Mouse (Mus musculus): ENCODE results near the gene Dmgdh. TPM values are rescaled to one million over a fixed set of nuclear protein-coding genes. Genes with fewer than 3 reads are reported as not detected.

The Dmgdh gene
- total RNA-seq, 2 experiments from 2014 or later = not detected

- DNase-seq = no peak
These were observed 37.0 kb downstream of the Dmgdh start for GRCm38 (mm10) chr13:93711226-93711625.

- DNase-seq = no peak
These were observed 38.1 kb downstream of the Dmgdh start for GRCm38 (mm10) chr13:93712362-93712761.

DNA sequence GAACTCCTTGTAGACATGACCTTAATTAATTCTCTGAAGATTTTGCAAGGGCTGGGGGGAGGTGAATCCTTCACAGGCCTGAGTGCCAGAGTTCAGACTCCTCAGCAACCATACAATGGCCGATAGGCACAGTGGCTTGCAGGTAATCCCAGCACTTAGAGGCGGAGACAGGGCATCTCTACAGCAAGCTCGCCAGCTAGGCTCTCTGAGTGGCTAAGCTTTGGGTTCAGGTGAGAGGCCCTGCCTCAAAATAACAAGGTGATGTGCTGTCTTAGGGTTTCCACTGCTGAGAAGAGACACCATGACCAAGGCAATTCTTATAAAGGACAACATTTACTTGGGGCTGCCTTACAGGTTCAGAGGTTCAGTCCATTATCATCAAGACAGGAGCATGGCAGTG is 39.6 kb downstream of the Dmgdh start:
- no peak for DNase-seq

- no peak for DNase-seq
These were observed 42.9 kb downstream of the Dmgdh start for GRCm38 (mm10) chr13:93717113-93717512.

- DNase-seq = peak; percentile 83
These were observed 44.7 kb downstream of the Dmgdh start for GRCm38 (mm10) chr13:93718948-93719347.

DNA sequence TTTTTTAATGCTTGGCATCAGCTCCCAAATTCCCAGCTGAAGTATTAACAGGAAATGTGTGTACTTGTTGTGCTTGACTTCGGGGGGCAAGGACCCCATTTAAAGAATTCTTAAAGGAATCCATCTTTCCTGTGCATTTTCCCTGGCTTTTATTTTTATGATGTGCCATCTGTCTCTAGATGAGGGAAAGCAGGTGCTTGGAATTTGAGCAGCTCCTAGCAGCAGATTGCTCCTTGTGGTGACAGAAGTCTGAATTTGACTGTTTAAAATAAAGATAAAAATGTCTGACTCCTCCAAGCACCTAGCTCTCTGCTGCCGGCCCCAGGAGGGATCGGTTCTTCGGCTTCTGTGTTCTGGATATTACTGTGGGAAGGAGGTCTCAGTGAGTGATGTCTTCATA is 47.7 kb downstream of the Dmgdh start:
- DNase-seq = no peak

DNA sequence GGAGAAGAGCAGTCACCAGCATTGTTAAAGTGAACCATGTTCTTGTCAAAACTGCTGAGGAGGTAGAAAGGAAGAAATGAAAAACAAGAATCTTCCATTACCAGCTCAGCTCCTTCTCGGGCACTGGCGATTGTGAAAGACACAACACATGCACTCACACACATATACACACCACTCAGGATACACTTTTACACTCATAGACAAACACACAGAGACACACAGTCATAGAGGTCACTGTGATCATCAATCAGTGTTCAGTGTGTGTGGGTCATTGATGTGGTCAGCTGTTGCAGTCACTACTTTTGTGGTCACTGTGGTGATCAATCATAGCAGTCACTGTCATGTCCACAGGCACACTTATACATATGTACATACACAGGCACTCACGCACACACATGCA is 49.2 kb downstream of the Dmgdh start:
- no peak for DNase-seq

DNA sequence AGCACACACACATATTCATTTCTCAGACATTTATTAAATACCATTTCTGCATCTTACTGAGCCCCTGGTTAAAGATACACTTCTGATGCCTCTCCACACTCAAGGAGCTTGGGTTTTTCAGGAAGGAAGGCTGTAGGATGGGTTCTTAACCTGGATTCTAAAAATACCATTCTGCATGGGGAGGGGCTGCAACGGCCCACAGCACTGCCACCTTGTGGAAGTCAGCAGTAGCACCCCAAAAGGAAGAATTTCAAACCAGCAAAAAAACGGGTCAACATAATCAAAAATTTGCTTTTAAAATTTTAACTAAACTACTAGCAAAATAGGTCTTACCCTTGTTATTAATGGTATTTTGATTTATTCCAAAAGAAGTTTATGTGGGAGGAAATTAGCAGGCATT is 50.0 kb downstream of the Dmgdh start:
- DNase-seq = peak; percentile 16

DNA sequence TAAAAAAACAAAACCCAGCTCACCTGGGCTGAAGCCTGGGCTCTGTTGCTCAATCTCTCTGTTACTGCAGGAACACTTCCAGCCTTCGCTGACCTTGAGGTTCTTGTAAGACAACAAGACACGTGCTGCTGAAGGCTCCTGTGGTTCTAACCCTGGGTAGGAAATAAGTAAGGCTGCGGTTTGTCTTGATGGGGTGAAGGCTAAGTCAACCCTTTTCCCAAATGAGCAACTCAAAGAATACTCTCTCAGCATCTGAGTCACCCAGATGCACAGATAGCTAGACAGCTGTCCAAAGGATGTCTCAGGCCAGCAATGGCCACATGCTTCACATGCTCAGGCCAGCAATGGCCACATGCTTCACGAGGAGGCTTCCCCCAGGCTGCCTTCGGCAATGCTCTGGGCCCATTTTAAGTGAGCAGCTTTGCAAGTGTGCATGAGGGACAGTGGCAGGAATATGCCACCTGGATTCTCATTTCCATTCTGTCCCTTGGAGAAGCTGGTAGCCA is 61.0 kb downstream of the Dmgdh start:
- no peak for DNase-seq

DNA sequence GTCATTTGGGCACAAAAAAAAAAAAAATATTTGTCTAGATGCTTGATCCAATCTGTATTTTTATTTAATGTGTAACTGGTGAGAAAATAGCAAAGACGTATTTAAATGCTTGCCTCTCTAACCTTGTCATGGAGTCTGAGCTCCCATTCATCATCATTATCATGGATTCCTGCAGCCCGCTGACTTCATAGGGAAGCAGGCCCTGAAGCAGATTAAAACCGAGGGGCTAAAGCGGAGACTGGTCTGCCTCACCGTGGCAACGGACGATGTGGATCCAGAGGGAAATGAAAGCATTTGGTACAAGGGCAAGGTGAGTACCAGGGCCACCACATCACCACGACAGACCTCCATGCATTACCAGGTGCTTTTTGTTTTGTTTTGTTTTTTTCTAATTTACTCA is 69.9 kb downstream of the Dmgdh start:
- no peak for DNase-seq

DNA sequence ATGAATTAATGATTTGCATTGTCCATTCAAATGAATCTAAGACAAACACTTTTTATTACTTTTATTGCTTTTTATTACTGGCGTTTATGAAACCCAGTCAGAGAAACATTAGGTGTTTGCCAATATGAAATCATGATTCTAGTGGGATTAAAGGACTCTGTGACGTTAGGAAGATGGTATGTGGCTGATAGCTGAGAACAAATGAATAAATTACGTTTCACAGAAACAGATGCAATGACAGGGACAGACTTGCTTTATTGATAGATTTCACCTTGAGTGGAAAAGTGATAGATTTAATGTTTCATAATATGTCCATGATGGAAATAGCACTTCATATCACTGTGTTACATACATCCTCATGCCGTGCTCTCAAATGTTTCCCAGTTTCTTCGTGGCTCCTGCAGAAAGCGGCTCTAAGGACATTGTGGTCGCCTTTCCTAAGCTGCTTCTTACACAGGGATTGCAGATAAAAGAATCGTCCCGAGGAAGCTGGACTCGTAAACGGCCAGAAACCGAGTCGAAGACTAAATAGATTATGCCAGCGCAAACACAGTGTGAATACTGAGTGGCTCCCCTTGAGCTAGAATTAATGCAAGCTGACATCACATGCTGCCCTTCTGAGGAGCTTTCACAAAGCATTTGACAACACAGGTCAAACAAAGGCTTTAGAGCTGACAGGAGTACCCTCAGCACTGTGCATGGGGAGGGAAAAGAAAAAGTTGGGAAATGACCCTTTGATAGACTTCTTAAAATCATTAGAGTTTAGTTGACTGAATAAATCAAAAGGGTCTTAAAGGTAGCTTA is 78.6 kb downstream of the Dmgdh start:
- no peak for DNase-seq

GRCm38 (mm10) chr13:93755084-93755483 is 80.9 kb downstream of the Dmgdh start:
- DNase-seq = no peak

DNA sequence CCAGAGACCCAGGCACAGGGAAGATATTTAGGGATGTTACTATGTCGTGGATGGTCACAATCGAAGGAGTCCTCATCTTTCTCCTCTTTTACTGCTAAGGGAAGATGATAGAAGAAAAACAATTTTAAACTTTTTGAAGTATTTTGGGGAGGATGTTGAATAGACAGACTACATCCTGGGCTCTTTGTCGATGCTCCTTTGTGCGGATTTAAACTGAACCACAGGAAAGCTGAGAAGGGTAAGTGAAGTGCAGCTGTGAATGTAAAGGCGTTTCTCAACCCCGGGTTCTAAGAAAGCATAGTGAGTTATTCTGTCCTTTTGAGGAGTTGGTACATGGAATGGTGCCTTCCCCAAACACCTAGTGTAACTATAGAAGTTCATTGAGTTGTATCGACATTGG is 82.4 kb downstream of the Dmgdh start:
- no peak for DNase-seq

DNA sequence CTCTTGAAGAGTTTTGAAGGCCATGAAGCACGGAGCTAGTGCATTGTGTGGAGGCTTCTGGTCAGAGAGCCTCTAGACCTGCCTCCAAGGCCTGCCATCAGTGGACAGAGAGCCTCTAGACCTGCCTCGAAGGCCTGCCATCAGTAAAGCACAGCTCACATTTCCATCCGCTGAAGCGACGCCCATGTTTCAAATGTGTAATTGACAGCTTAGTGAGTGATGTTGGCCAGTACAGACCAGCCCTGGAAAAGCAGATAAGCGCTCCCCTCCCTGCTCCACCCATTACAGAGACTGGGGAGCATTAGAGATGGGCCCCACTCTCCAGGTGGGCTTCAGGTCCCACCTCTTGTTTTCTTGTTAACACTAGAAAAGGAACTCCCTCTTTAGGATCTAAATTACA is 83.3 kb downstream of the Dmgdh start:
- DNase-seq = no peak

GRCm38 (mm10) chr13:93758149-93758898 is 84.1 kb downstream of the Dmgdh start:
- no peak for DNase-seq

DNA sequence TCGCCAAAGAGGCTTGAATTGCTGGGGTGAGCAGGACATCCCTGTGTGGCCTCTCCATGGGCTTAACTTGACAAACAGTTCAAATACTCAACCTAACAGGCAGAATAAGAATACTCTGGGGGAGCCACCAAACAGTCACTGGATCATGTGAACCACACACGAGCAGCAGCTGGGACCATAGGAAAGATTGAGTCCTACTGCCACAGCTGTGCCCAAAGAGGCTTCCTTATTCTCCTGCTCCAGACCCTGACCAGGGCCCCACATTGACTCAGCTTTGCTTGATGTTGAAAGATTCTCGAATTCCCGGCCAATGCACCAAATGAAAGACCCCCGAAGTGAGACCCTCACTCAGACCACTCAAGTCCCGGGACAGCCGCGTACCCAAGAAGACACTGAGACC is 87.6 kb downstream of the Dmgdh start:
- no peak for DNase-seq

DNA sequence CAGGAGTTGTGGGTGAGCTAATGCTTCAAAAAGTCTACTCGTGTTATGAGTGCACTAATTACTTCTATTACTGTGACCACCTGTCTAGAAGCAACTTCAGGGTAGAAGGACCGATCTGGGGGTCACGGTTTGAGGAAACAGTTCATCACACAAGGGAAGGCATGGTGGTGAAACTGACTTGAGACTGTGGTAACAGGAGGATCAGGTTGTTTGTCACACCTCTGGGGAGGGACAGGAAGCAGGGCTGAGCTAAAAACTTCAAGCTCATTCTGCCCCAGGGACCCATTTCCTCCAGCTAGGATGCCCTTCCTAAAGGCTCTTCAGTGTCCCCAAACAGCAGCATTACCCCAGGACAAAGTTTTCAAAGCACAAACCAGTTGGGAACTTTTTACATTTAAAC is 88.6 kb downstream of the Dmgdh start:
- no peak for DNase-seq

- DNase-seq = no peak
These were observed 90.2 kb downstream of the Dmgdh start for GRCm38 (mm10) chr13:93764321-93764973.

GRCm38 (mm10) chr13:93771031-93771587 is 96.9 kb downstream of the Dmgdh start:
- DNase-seq = no peak

DNA sequence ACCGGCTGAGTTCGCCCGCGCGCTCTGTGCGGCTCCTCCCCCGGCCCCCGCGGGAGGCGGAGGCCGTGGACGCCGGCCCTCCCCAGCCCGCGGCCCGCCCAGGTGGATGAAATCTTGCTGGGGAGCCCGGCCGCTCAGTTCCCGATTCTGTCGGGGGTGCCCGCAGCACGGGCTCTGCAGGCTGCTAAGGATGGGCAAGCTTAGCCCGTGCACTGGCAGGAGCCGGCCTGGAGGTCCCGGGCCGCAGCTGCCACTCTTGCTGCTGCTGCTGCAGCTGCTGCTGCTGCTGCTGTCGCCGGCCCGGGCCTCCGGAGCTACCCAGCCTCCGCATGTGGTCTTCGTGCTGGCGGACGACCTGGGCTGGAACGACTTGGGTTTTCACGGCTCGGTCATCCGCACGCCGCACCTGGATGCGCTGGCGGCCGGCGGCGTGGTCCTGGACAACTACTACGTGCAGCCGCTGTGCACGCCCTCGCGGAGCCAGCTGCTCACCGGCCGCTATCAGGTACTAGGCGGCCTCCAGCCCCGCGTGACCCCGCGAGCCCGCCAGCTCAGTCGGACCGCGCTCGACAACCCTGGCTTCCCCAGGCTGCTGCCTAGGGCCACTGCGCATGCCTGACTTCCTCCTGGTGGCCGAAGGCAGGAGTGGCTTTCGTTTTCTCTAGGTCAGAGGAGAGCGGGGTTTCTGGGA is 97.5 kb downstream of the Dmgdh start, which contains the start of gene Arsb:
Arsb (plus strand) TSS at position 43 of the 691 bp plus-strand sequence.
- peak; percentile 91 for DNase-seq

GRCm38 (mm10) chr13:93772279-93772636 is 98.0 kb downstream of the Dmgdh start:
- no peak for DNase-seq

DNA sequence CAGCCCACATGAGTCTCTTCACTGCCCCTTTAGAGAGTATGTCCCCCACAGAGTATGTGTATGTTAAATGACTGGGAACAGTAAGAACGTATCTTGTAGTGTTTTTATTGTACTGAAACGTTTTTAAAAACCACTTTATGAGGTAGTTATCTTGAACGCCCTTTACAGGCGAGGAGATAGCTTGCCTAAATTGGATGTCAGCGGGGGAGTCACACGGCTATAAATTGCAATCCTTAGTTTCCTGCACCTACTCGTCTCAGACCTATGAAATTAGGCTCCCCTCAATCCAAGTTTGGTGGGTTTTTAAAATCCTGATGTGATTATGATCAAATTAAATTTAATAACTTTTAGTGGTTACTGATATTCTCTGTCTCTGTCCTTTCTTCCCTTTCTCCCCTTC is 98.6 kb downstream of the Dmgdh start:
- no peak for DNase-seq
